Mouse (Mus musculus) limb, embryonic 14.5 days (tissue): ENCODE data around the gene Fam71e1. TPM values are rescaled to one million over a fixed set of nuclear protein-coding genes. Genes with fewer than 3 reads are reported as not detected.

ENCODE experiments used
- ATAC-seq: fragments of 200-750 bp; cut with Nextera tagmentation; 2 replicates; pipeline ENCODE4 v1.8.0; 2017; ENCODE audit warnings: low read depth, moderate number of reproducible peaks, moderate TSS enrichment; ENCODE audit not compliant: low FRiP score
- DNase-seq: peaks from one replicate; pipeline ENCODE4 v3.0.0-alpha.2; 2015; ENCODE audit warnings: low spot score
- H3K27ac ChIP-seq: fragments of 300-500 bp; sonication (generic); replicated peaks from 2 replicates; pipeline ENCODE4 v1.5.1; 2014; ENCODE audit warnings: low read depth, mild to moderate bottlenecking, low read length, moderate library complexity, mixed read lengths
- H3K27me3 ChIP-seq: fragments of 300-500 bp; sonication (generic); 2 replicates; pipeline ENCODE4 v1.6.1; 2014; ENCODE audit warnings: low read length, mixed read lengths; ENCODE audit not compliant: control insufficient read depth, insufficient read depth
- H3K36me3 ChIP-seq: fragments of 300-500 bp; sonication (generic); 2 replicates; pipeline ENCODE4 v1.6.1; 2014; ENCODE audit warnings: mild to moderate bottlenecking, low read length, moderate library complexity, mixed read lengths; ENCODE audit not compliant: control insufficient read depth, insufficient read depth
- H3K4me1 ChIP-seq: fragments of 300-500 bp; sonication (generic); 2 replicates; pipeline ENCODE4 v1.6.1; 2014; ENCODE audit warnings: antibody characterized with exemption, low read length, mixed read lengths; ENCODE audit not compliant: control insufficient read depth, insufficient read depth
- H3K4me2 ChIP-seq: fragments of 300-500 bp; sonication (generic); replicated peaks from 2 replicates; pipeline ENCODE4 v1.6.1; 2014; ENCODE audit warnings: low read depth, mild to moderate bottlenecking, low read length, moderate library complexity; ENCODE audit not compliant: severe bottlenecking
- H3K4me3 ChIP-seq: fragments of 300-500 bp; sonication (generic); replicated peaks from 2 replicates; pipeline ENCODE4 v1.5.1; 2014; ENCODE audit warnings: low read length
- H3K9ac ChIP-seq: fragments of 300-500 bp; sonication (generic); 2 replicates; pipeline ENCODE4 v1.6.1; 2014; ENCODE audit warnings: mild to moderate bottlenecking, low read depth, low read length, moderate library complexity; ENCODE audit not compliant: severe bottlenecking
- H3K9me3 ChIP-seq: fragments of 300-500 bp; sonication (generic); 2 replicates; pipeline ENCODE4 v1.6.1; 2016; ENCODE audit warnings: low read length; ENCODE audit not compliant: control insufficient read depth
- POLR2A ChIP-seq: fragments of 200-500 bp; IDR thresholded peaks from 2 replicates; pipeline ENCODE4 v1.8.0; 2012; ENCODE audit warnings: inconsistent platforms, mild to moderate bottlenecking, moderate library complexity, borderline replicate concordance; ENCODE audit not compliant: insufficient read depth, insufficient read length; ENCODE audit errors: extremely low read depth
- WGBS: fragments of 180-500 bp; shearing (Covaris S2); extraction: QIAGEN DNeasy Blood & Tissue Kit; methylation state at CpG from one replicate; pipeline ENCODE4 v1.1.7; 2014; 5-methylcytosine and 5-hydroxymethylcytosine counted together
- polyA plus RNA-seq, 2 experiments: library from polyadenylated mRNA; depleted of rRNA in 1 of 2; stranded (reverse) in 1 of 2; unstranded in 1 of 2; fragments of >200 nt; fragmentation: Nextera tagmentation in 1 of 2; extraction: Ambion mirVana in 1 of 2; gene quantifications; 2 replicates each; pipeline versions ENCODE4 v1.2.1 to v1.2.3; 2012 to 2014

The Fam71e1 gene
- polyA plus RNA-seq, 2 experiments: 12.2 to 21.5 TPM

DNA sequence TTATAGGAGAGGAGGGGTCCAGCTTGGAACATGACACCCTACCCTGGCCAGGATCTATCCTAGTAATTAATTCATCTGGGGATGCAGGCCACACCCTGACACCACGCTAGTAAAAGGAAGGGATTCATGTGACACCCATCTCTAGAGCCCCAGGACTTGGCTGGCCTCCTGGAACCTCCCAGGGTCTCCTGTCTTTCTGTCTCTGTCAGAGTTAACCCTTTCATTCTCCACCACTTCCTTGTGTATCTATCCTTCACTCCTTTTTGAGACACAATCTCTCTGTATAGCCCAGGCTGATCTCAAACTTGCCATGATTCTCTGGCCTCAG is 23.9 kb upstream of the Fam71e1 start:
- ATAC-seq (no peak), DNase-seq (peak; percentile 35)
- no peaks in the 10 kb centered on the region; the same call in 1 of the 2 replicates for H3K4me1 ChIP-seq
- no peak overlapping the region for H3K4me3 ChIP-seq
- WGBS: 0% methylated on average over 1 of the region's 1 CpGs
- no peaks in the 10 kb centered on the region; the same call in 1 of the 2 replicates for H3K36me3 ChIP-seq
- TF ChIP-seq POLR2A: no peak
- no peaks in the 10 kb centered on the region for H3K9me3 ChIP-seq
- H3K9ac ChIP-seq: no peak overlapping the region
- H3K27me3 ChIP-seq: peaks cover 24% of the 10 kb centered on the region
- H3K27ac ChIP-seq: no peak overlapping the region
- H3K4me2 ChIP-seq: no peak overlapping the region

DNA sequence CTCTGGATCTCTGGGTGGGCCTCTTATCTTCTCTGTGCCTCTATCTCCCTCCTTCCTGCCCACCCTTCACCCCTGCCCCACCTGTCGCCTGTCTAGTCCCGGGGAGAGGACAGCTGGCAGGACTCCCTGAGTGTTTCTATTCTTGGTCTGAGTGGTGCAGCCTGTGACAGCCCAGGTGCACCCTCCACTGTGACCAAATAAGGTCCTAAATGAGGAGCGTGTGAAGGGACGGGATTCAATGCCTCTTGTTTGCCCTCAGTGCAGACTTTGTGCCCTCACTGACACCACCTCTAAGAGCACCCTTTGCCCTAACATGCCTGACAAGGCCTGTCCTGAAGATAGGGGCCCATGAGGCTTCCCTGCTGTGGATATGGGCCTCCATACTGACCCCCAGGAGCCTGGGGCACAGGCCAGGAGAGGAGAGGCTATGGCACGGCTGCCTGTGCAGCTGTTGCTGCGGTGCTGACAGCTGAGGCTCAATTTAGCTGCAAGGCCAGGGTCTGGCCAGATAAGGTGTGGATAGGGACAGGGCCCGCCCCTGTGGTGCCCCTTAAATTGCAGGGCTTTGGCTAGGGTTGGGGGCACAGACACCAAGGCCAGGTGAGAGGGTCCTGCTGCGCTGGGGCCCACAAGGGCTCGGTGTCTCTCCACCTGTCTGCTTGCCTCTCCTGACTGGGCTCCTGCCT is 23.3 kb upstream of the Fam71e1 start:
- ATAC-seq (peak; percentile 58), DNase-seq (peak; percentile 33)
- Histone ChIP-seq H3K9me3 (no peaks in the 10 kb centered on the region), H3K4me1 (no peaks in the 10 kb centered on the region; the same call in 1 of the 2 replicates), H3K4me2 (no peak overlapping the region), H3K36me3 (no peaks in the 10 kb centered on the region; the same call in 1 of the 2 replicates), H3K27ac (0 out of 2 replicates have a peak overlapping the region, but pooled peaks have one; percentile 26), H3K4me3 (no peak overlapping the region), H3K9ac (no peak overlapping the region), H3K27me3 (peaks cover 28% of the 10 kb centered on the region)
- 35% methylated on average over 7 of the region's 9 CpGs for WGBS
- TF ChIP-seq POLR2A: no peak

DNA sequence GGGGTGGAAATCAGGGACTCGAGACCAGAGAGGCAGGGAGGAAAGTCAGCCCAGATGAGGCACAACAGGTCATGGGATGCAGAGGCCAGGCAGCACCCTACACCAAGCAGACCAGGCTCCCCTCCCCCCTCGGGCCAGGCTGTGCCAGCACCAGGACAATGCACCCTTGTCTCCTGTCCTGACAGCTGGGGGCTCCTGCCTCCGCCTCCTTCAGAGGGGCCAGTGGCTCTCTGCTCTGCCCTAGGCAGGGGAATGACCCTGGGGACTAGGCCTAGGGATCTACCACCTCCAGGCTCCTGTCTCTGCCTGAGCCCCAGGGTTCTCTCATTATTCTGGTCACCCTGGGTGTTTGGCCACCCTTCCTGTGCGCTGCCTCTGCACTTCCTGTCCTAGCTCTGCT is 22.0 kb upstream of the Fam71e1 start:
- 15% methylated on average over 4 of the region's 4 CpGs for WGBS
- H3K27me3 ChIP-seq: peaks cover 36% of the 10 kb centered on the region
- no peaks in the 10 kb centered on the region for H3K4me1 ChIP-seq
- DNase-seq: peak; percentile 49
- no peaks in the 10 kb centered on the region for H3K9me3 ChIP-seq
- H3K4me3 ChIP-seq: 0 out of 2 replicates have a peak overlapping the region, but pooled peaks have one; percentile 7
- H3K9ac ChIP-seq: no peak overlapping the region
- no peaks in the 10 kb centered on the region for H3K36me3 ChIP-seq
- TF ChIP-seq POLR2A: no peak
- ATAC-seq: peak; percentile 24; the same call in 1 of the 2 replicates
- H3K4me2 ChIP-seq: 0 out of 2 replicates have a peak overlapping the region, but pooled peaks have one; percentile 10
- H3K27ac ChIP-seq: no peak overlapping the region

DNA sequence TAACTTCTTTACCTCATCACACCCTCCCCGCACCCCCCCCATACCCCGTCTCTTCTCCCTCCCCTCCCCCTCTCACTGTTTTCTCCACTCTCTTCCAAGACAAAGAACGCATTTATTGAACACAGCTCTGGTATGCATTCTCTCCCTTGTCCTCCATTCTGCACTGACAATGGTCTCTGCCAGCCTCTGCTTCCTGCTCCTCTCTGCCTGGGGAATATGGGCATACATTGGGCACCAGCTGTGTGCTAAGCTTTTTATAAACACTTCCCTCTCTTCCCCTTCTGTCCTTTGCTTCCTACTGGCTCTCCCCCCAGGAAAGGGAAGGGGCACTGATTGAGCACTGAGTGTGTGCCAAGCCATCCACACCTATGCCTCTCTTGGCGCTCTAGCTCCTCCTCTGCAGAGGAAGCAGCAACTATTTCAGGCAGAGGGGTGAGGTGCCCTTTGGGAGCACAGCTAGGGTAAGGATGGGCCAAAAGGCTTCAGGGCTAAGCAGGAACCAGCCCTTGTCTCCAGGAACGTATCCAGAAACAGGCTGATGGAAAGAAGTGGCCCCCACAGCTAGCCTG is 21.3 kb upstream of the Fam71e1 start:
- H3K27me3 ChIP-seq: peaks cover 36% of the 10 kb centered on the region
- ATAC-seq: no peak

DNA sequence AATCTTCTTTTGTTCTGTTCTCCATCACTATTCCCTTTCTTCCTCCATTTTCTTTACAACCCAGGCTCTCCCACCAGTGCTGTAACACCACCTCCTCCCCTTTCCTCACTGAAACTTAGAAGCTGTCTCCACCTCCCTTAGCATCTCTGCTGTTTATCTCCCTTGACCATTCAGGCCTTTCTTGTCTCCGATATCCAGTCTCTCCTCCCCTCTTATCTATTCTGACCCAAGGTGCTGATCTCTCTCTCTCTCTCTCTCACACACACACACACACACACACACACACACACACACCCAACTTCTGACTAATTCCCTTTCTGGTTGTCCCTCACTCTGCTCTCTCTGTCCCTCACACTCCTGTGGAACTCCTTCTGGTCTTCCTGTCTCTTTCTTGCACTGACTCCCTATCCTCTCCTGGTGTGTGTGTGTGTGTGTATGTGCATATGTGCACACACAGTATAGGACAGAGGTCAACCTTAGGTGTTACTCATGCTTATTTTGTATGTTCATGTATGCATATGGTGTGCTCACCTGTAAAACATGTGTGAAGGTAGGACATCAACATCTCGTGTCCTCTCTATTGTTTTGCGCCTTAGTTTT is 13.4 kb upstream of the Fam71e1 start:
- H3K27me3 ChIP-seq: 0 out of 2 replicates have a peak, but pooled peaks cover 13% of the 10 kb centered on the region
- TF ChIP-seq POLR2A: no peak
- H3K4me1 ChIP-seq: no peaks in the 10 kb centered on the region
- ATAC-seq: no peak
- 60% methylated on average over 3 of the region's 3 CpGs for WGBS
- H3K9ac ChIP-seq: no peak overlapping the region
- no peaks in the 10 kb centered on the region for H3K9me3 ChIP-seq
- DNase-seq: no peak
- H3K27ac ChIP-seq: no peak overlapping the region
- 0 out of 2 replicates have a peak, but pooled peaks cover 2% of the 10 kb centered on the region for H3K36me3 ChIP-seq
- no peak overlapping the region for H3K4me2 ChIP-seq
- H3K4me3 ChIP-seq: no peak overlapping the region

More for the DNA sequence above, 21.3 kb upstream of the Fam71e1 start:
- DNase-seq: no peak
- Histone ChIP-seq H3K4me1 (no peaks in the 10 kb centered on the region), H3K9ac (no peak overlapping the region), H3K9me3 (no peaks in the 10 kb centered on the region), H3K36me3 (no peaks in the 10 kb centered on the region), H3K4me2 (no peak overlapping the region), H3K4me3 (no peak overlapping the region), H3K27ac (no peak overlapping the region)
- 30% methylated on average over 5 of the region's 5 CpGs for WGBS
- TF ChIP-seq POLR2A: no peak
